Mouse (Mus musculus) spleen, adult 2 months (tissue): ENCODE data around the gene Zfp597. TPM values are rescaled to one million over a fixed set of nuclear protein-coding genes. Genes with fewer than 3 reads are reported as not detected.
"Not testable (repeated sequence)": the region's sequence is repeated elsewhere in the genome, so short reads cannot be mapped to it uniquely, and the experiment has no call there.

Experiments used
- DNase-seq, 2 experiments: peaks; one replicate each; pipeline versions ENCODE4 v3.0.0 to v3.0.0-alpha.2; 2012 to 2021; ENCODE audit warnings: low spot score in 2 of 2, low read depth in 1 of 2
- H3K27ac ChIP-seq: fragments of 200-500 bp; 2 replicates; pipeline ENCODE4 v1.5.1; 2012; ENCODE audit warnings: low read length, inconsistent platforms; ENCODE audit not compliant: insufficient read depth
- H3K27me3 ChIP-seq: fragments of 200-500 bp; 2 replicates; pipeline ENCODE4 v1.6.1; 2012; ENCODE audit warnings: mild to moderate bottlenecking, moderate library complexity, low read length, inconsistent platforms; ENCODE audit not compliant: control insufficient read depth, insufficient read depth
- H3K36me3 ChIP-seq: fragments of 200-500 bp; 2 replicates; pipeline ENCODE4 v1.6.1; 2012; ENCODE audit warnings: mild to moderate bottlenecking, low read length, inconsistent platforms; ENCODE audit not compliant: control insufficient read depth, insufficient read depth
- H3K4me1 ChIP-seq: fragments of 200-500 bp; 2 replicates; pipeline ENCODE4 v1.6.1; 2011; ENCODE audit warnings: inconsistent platforms; ENCODE audit not compliant: control insufficient read depth, insufficient read depth, insufficient read length
- H3K4me3 ChIP-seq: fragments of 200-500 bp; 2 replicates; pipeline ENCODE4 v1.5.1; 2011; ENCODE audit warnings: mild to moderate bottlenecking, inconsistent platforms; ENCODE audit not compliant: insufficient read depth, insufficient read length; ENCODE audit errors: extremely low read depth
- CTCF ChIP-seq: fragments of 200-500 bp; IDR thresholded peaks from 2 replicates; pipeline ENCODE4 v1.5.1; 2011; ENCODE audit warnings: mild to moderate bottlenecking, inconsistent platforms; ENCODE audit not compliant: insufficient read depth, insufficient read length, insufficient replicate concordance; ENCODE audit errors: extremely low read depth
- POLR2A ChIP-seq: fragments of 200-500 bp; IDR thresholded peaks from 2 replicates; pipeline ENCODE4 v1.6.1; 2011; ENCODE audit warnings: low read depth, low read length, inconsistent platforms
- WGBS: fragments of 180-500 bp; shearing (Covaris S2); methylation state at CpG from one replicate; pipeline ENCODE4 v1.1.7; 2018; 5-methylcytosine and 5-hydroxymethylcytosine counted together
- polyA plus RNA-seq: library from polyadenylated mRNA; depleted of rRNA; stranded (reverse); fragments of >200 nt; gene quantifications from 2 replicates; pipeline ENCODE4 v1.2.3, GENCODE M21; 2012; rRNA removed

Gene Zfp597
- polyA plus RNA-seq, 1 experiment, result 3.1 TPM

DNA sequence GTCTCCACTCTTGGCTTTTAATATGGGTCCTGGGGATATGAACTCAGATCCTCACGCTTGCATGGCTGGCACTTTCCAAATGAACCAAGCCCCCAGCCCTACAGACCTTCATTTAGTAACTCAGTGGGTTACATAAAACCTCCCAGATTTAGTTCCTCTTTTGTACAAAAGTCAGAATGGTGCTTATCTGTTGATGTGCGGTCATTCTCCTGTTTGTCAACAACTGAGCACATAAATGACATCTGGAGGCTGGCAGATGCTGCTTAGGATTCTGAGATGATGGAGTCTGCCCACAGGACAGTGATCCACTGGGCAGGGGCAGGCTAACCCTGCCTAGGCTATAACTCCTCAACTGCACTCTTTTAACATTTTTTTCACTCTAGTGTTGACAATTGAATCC lies 54.6 kb downstream of the Zfp597 start:
- no peak for DNase-seq
- WGBS, result 60% methylated on average over 2 of the region's 2 CpGs
- TF ChIP-seq POLR2A, result no peak
- TF ChIP-seq CTCF, result no peak
- H3K4me3 ChIP-seq, result no peak overlapping the region
- no peaks in the 10 kb centered on the region; the same call in 1 of the 2 replicates for H3K27me3 ChIP-seq
- H3K36me3 ChIP-seq, result no peaks in the 10 kb centered on the region
- no peaks in the 10 kb centered on the region for H3K4me1 ChIP-seq
- no peak overlapping the region for H3K27ac ChIP-seq

DNA sequence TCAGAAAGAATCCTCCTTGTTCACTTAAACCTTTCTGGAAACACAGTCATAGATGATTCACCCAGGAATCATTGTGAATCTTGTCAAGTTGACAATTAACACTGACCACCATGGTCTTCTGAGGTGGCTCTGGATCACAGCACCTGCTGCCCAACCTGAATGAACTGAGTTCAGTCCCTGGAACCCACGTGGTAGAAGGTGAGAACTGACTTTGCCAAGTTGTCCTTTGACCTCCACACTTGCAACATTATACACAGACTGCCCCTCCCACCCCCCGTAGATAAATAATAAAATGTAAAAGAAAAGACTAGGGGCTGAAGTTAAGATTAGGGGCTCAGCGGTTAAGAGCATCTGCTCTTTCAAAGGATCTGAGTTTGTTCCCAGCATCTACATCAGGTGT lies 56.3 kb downstream of the Zfp597 start:
- no peaks in the 10 kb centered on the region; the same call in 1 of the 2 replicates for H3K27me3 ChIP-seq
- no peak for DNase-seq
- H3K27ac ChIP-seq, result no peak overlapping the region
- no peak for TF ChIP-seq POLR2A
- no peak for TF ChIP-seq CTCF
- 63% methylated on average over 3 of the region's 3 CpGs for WGBS
- no peaks in the 10 kb centered on the region for H3K4me1 ChIP-seq
- no peaks in the 10 kb centered on the region for H3K36me3 ChIP-seq
- no peak overlapping the region for H3K4me3 ChIP-seq

DNA sequence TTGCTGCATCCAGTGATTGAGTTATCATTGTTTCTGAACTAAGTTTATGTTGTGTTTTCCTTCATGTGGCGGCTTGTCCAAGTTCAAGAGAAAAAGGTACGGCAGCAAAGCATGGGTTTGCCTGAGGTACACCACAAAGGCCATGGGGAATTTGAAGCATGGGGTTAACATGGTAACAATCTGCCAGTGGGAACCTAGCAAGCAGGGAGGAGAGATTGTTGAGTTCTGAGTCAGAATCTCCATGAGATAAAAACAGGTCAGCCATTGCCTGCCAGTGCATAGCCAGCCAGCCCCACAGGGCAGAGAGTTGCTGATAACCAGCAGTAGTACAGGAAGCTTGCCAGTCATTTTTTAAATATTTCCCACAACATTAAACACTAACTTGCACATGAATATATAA lies 64.2 kb downstream of the Zfp597 start:
- 87% methylated on average over 2 of the region's 2 CpGs for WGBS
- no peak overlapping the region for H3K4me3 ChIP-seq
- no peaks in the 10 kb centered on the region for H3K27me3 ChIP-seq
- no peaks in the 10 kb centered on the region for H3K4me1 ChIP-seq
- H3K36me3 ChIP-seq, result no peaks in the 10 kb centered on the region
- TF ChIP-seq POLR2A (no peak), CTCF (no peak)
- H3K27ac ChIP-seq, result no peak overlapping the region
- no peak for DNase-seq

DNA sequence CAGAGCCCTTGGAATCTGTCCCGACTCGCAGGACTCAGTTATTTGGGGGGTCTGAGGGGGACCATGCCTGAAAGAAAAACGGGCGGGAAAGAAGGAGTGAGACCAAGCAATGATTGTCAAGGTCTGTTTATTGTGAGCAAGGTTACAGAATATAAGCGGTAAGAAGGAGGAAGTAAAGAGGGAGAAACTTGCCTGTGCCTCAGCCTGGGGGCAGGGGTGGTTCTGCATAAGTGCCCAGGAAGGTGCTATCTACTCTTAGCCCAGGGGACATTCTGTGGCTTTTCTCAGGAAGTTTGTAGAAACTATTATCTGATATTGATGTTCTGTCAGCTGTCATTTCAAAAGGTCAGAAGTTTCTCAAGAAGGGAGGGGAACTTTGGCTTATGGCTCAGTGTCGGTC lies 69.7 kb downstream of the Zfp597 start:
- H3K36me3 ChIP-seq, H3K27me3 ChIP-seq, H3K4me3 ChIP-seq, H3K4me1 ChIP-seq: not testable (repeated sequence)
- DNase-seq, result peak; percentile 52 to 72
- WGBS, result 57% methylated on average over 6 of the region's 6 CpGs
- peak overlapping the region; percentile 4; the same call in 1 of the 2 replicates for H3K27ac ChIP-seq

Other genes with a start within 250 kb of the Zfp597 start
- 2.9 and 3.2 TPM in 2 replicates for gene Mefv, start 166.5 kb downstream of the Zfp597 start, polyA plus RNA-seq
- 8.9 and 10.5 TPM in 2 replicates for gene Zfp263, start 140.5 kb downstream of the Zfp597 start, polyA plus RNA-seq
- not detected in 2 replicates for gene Olfr15, start 53.7 kb downstream of the Zfp597 start, polyA plus RNA-seq
- gene Zfp174, start 37.3 kb downstream of the Zfp597 start, polyA plus RNA-seq, result 0.49 and 0.65 TPM in 2 replicates
- gene Naa60, start 12.2 kb downstream of the Zfp597 start, polyA plus RNA-seq, result 63.8 and 73.2 TPM in 2 replicates
- gene Gm20695, start 87 bp upstream of the Zfp597 start, polyA plus RNA-seq, result not detected in 2 replicates
- gene 1700037C18Rik, start 24.1 kb upstream of the Zfp597 start, polyA plus RNA-seq, result 8.2 and 8.3 TPM in 2 replicates
- gene Cluap1, start 24.2 kb upstream of the Zfp597 start, polyA plus RNA-seq, result 9.4 and 9.5 TPM in 2 replicates
- gene Nlrc3, start 92.1 kb upstream of the Zfp597 start, polyA plus RNA-seq, result 34.6 and 52.0 TPM in 2 replicates
- gene Slx4, start 119.2 kb upstream of the Zfp597 start, polyA plus RNA-seq, result 26.5 and 29.6 TPM in 2 replicates
- 0.14 and 0.37 TPM in 2 replicates for gene Dnase1, start 152.4 kb upstream of the Zfp597 start, polyA plus RNA-seq
- 47.9 and 53.8 TPM in 2 replicates for gene Trap1, start 193.3 kb upstream of the Zfp597 start, polyA plus RNA-seq